Mouse (Mus musculus): Measurements from ENCODE around the gene Lrp6.

Gene Lrp6

DNA sequence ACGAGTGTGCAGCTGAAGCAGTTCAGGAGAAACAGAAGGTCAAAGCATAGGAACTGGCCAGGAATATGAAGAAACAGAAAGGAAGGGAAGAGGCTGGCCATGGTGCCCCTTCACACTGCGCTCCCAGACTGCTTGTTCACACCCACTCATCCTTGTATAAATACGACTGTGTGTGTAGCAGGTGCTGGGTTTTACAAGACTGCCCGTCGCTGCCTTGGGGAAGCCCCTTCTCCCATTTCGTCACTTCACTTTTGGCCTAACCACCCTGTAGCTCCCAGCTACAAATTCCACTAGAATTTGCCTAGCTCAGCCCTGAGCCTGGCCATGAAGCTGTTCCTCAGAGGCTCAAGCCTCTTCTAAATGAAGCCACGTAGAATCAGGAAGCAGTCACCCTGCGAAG is 146.4 kb downstream of the Lrp6 start:
- TF ChIP-seq GATA4 (IDR thresholded peaks at IDR 0.05; ENCODE audit: insufficient replicate concordance, low read length): no peak

GRCm38 (mm10) chr6:134417886-134418285 is 148.9 kb downstream of the Lrp6 start:
- no peak for TF ChIP-seq GATA4 (IDR thresholded peaks at IDR 0.05; ENCODE audit: insufficient replicate concordance, low read length)

DNA sequence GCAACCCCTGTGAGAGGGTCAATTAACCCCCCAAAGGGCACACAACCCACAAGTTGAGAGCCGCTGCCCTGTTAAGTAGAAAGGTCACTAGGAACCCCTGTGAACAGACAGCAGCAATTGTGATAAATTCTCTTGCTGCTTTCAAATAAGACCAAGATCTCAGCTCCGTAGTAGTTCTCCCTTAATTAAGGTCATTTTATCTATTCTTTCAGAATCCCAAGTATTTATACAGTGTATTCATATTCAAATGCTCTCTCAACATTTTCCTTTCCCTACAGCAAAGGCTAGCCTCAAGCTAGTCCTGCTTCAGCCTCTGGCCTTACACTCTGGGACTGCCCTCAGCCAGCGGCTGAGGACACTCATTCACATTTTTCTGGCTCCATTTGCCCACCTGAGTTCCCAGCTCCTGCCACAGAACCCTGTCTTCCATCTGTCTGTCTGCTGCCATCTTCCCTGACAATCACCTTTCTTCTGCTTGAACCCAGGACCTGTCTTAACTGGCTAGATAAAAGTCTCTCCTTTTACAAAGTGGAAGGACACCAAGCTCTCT is 150.1 kb downstream of the Lrp6 start:
- TF ChIP-seq GATA4 (IDR thresholded peaks at IDR 0.05; ENCODE audit: insufficient replicate concordance, low read length): no peak

- no peak for TF ChIP-seq GATA4 (IDR thresholded peaks at IDR 0.05; ENCODE audit: insufficient replicate concordance, low read length)
Observed at GRCm38 (mm10) chr6:134414532-134414883, 152.3 kb downstream of the Lrp6 start.

GRCm38 (mm10) chr6:134413706-134414531 is 152.8 kb downstream of the Lrp6 start:
- no peak for TF ChIP-seq GATA4 (IDR thresholded peaks at IDR 0.05; ENCODE audit: insufficient replicate concordance, low read length)

GRCm38 (mm10) chr6:134407226-134407625 is 159.5 kb downstream of the Lrp6 start:
- no peak for TF ChIP-seq GATA4 (IDR thresholded peaks at IDR 0.05; ENCODE audit: insufficient replicate concordance, low read length)

GRCm38 (mm10) chr6:134403684-134404070 is 163.1 kb downstream of the Lrp6 start:
- no peak for TF ChIP-seq GATA4 (IDR thresholded peaks at IDR 0.05; ENCODE audit: insufficient replicate concordance, low read length)

DNA sequence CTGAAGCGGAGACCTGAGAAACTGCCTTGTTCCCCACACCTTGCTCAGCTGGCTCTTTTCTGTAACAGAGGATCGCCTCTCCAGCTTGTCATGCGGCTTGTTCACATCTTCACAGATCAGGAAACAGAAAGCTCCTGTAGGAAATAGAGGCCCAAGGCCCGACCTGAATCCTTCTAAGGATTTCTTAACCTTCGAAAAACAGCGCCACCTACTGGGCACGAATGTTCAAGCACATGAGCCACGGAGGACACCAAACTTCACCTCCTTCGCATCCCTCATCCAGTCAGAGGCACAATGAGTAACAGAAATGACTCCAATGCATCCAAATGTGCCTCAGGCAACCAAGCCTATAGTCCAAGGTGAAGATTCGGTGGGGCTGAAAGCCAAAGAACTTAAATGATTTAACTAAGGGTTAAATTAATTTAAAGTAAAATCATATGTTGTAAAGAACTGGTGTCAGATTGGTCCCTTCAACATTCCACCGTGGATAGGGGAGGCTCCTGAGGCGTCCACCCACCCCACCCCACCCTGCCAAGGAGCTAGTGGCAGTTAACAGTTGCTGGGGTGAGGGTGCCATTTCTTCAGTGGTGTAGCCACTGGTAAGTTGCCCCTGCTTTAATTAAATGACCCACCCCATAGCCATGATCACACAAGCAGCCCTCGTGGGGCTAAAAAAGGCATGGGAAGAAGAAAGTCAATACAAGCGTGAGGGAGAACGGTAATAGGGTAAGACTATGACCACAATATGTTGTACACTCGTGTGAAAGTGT is 163.7 kb downstream of the Lrp6 start:
- TF ChIP-seq GATA4 (IDR thresholded peaks at IDR 0.05; ENCODE audit: insufficient replicate concordance, low read length): no peak
